Mouse (Mus musculus) neutrophil, adult 65 days (primary cell): Measurements from ENCODE around the gene Clk1. TPM values are rescaled to one million over a fixed set of nuclear protein-coding genes. Genes with fewer than 3 reads are reported as not detected.

Experiments
- total RNA-seq: library from RNA; stranded (reverse); gene quantifications from 2 replicates; pipeline ENCODE4 v1.2.4, GENCODE M21; 2023

The Clk1 gene
- 1,414 and 1,649 TPM in 2 replicates for total RNA-seq

GRCm38 (mm10) chr1:58423371-58424248 lies at the start of gene Clk1:
Gene Clk1 (minus strand): TSS chr1:58424066.

GRCm38 (mm10) chr1:58445143-58445722 lies 21.4 kb upstream of the Clk1 start, which contains the start of the genes Nif3l1 and Ppil3:
Gene Nif3l1 (plus strand): TSS chr1:58445151.
Gene Ppil3 (minus strand): TSS chr1:58445486.

GRCm38 (mm10) chr1:58392652-58393283 lies 31.1 kb downstream of the Clk1 start, which contains the start of gene Bzw1:
Gene Bzw1 (plus strand): TSS chr1:58392898.

Other genes starting within 250 kb of the Clk1 start
- not detected in 2 replicates for gene Aox4, start 213.7 kb downstream of the Clk1 start, total RNA-seq
- gene Aox2, start 145.7 kb downstream of the Clk1 start, total RNA-seq: 0.07 TPM in 1 of 2 replicates, not detected in the other
- gene Bzw1, start 31.2 kb downstream of the Clk1 start, total RNA-seq: 104 and 119 TPM in 2 replicates
- gene Nif3l1, start 21.1 kb upstream of the Clk1 start, total RNA-seq: 34.5 and 34.9 TPM in 2 replicates
- 10.4 and 12.0 TPM in 2 replicates for gene Ppil3, start 21.4 kb upstream of the Clk1 start, total RNA-seq
- gene Orc2, start 81.0 kb upstream of the Clk1 start, total RNA-seq: 7.8 TPM in 2 replicates
- gene Fam126b, start 162.3 kb upstream of the Clk1 start, total RNA-seq: 10.9 and 12.8 TPM in 2 replicates
- 36.0 and 41.8 TPM in 2 replicates for gene Ndufb3, start 162.3 kb upstream of the Clk1 start, total RNA-seq